Mouse (Mus musculus) Muller cell, postnatal 12 days (primary cell): ENCODE results near the gene Cinp.

ENCODE experiments used
- DNase-seq: peaks from one replicate; pipeline ENCODE4 v3.0.0-alpha.2; 2015; ENCODE audit errors: inconsistent ontology term

Cinp gene

DNA sequence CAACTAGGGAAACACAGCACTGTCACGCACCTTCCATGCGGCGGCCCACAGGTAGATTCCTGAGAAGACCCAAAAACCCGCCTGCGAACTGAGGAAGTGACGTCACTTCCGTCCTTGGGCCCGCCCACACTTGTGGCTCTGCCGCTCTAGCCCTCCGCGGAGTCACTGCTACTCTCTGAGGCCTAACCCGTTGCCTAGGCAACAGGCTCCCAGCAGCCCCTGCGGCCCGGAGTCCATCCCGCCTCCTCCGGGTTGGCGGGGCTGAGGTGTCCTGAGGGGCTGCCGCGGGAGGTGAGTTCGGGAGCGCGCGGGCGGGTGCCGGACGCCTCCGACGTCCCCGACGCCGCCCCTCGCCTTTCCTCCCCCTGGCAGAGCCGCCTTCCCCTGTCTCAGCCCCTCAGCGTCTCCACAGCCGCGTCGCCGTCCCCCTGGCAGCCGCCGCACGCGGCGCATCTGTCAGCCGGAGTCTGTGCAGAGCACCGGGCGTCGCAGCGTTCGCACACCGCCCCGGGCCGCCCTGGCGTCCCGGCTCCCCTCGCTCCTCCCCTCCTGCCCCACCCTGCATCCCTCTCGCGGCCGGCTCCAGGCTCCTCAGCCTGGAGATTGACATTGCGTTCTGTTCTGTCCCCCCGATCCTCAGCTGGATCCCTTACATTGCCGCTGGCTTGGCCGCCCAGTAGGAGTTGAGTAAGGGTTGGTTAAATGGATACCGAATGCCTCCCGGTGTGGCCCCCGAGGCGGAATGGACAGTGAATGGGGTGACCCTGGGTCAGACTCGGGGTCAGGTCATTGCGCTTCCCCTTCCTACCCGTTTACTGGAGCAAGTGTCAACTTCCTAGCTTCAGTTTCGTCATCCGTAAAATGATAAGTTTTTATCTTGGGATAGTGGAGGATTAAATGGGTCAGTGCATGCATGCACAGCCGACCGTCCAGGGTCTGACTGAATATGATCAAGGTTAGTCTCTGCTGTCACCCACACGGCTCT lies at the start of gene Cinp, which contains the start of gene Tecpr2:
Cinp (minus strand) TSS at position 110 of the 985 bp plus-strand sequence.
Tecpr2 (plus strand) TSS at position 229 of the 985 bp plus-strand sequence.
- peak; percentile 97 for DNase-seq

DNA sequence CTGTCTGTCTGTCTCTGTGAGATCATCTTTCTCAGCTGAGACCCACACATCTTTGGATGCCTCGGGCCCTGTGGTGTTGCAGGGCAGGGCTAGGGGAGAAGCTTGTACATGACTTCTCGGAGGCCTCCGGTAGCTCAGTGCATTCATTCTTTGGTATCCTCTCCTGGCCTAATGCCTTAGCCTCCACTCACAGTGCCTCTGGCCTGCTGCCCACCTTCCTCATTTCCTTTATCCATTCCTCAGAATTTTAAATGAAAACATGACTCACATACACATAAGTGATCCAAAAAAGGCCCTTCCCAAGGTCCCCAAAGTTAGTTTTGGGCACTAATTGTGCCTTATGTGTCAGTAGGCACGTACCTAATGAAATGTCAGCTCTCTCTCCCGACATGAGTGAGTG lies 48.6 kb upstream of the Cinp start:
- DNase-seq: peak; percentile 30

DNA sequence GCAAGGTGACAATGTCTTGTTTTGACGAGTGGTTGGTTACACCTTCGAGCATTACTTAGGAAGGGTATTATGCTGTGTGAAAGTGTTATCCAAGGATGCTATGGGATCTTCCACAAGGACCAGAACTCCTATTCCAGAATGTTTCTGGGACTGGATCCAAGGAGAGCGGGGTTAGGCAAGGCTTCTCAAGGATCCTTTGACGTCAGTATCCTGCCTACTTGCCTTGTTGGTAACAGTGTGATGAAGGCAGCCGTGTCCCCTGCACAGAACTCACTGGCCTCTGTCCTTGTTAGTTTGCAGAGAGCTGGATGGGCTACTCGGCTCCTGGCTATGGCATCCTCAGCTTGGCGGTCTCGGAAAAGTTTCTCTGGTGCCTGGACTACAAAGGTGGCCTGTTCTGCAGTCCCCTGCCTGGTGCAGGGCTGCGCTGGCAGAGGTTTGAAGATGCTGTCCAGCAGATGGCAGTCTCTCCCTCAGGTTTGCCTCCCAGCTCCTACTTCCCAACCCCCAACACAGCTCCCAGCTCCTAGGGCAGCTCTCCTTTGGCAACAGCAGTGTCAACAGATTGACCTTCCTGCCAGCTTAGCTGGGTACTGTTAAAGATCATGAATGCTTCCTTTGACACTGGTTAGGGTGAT lies 47.2 kb upstream of the Cinp start:
- DNase-seq: peak; percentile 75

DNA sequence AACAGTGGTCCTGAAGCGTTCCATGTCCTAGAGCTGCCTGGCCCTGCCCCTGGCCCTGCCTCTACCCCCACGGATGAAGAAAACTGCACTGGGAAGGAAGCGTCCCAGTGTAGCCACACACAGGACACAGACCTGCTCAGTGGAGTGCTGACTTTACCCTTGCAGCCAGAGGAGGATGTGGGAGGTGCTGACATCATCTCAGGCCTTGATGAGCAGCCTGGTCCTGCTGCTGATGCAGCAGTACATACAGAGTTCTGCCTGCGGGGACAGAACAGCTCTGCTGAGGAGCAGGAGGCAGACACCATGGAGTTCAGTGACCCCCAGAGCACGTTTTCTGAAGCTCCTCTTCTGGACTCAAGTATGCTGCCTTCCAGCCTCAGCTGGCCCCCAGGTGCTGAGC lies 43.9 kb upstream of the Cinp start:
- no peak for DNase-seq

DNA sequence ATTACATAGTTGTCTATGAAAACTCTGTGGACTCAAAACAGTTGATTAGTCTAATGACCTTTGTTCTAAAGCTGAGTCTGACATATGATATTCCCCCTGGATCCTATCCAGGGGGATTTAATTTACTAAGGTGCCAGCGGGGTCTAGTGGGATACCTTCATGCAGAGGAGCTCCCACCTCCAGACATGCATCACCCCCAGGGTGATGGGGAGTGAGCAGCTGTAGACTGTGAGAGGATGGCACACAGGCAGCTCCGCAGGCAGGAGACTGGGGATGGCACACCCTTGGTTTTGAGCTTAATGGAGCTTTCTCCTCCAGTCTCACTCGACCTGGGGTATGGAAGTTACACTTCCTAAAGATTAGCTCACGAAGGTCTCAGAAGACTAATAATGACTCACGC lies 32.6 kb upstream of the Cinp start:
- DNase-seq: no peak

DNA sequence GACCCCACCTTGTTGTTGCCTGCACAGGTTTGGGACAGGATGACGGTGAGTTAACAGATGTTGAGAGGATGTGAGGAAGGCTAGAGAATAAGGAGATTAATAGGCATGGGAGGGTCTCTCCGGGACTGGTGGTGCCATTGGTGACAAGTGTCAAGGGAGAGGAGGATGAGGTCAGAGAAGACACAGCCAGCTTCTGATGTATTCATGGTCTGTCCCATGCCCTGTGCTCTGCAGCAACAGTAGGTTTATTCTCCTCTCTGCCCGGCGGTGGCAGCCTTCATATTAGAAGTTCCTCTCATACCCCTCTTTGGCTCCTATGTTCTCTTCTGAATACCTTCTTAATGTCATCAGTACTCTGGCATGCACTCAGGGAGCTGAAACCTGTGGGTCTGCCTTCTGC lies 31.3 kb upstream of the Cinp start:
- no peak for DNase-seq

DNA sequence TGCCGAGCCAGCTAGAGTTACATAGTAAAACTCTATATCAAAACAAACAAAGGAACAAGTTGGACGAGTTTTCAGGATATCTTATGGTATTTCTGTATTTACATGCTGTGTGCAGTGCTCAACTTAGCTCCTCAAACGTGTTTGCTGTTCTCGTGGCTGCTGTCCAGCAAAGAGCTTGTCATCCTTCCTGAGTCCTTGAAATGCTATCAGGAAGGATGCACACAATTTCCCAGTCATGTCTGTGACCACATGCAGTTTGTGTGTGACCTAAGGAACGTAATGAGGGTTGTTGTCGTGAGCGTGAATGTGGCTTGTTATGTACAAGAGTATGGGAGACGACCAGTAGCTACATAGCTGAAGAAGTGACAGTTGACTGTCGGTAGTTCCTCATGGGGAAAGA lies 26.8 kb upstream of the Cinp start:
- DNase-seq: no peak

DNA sequence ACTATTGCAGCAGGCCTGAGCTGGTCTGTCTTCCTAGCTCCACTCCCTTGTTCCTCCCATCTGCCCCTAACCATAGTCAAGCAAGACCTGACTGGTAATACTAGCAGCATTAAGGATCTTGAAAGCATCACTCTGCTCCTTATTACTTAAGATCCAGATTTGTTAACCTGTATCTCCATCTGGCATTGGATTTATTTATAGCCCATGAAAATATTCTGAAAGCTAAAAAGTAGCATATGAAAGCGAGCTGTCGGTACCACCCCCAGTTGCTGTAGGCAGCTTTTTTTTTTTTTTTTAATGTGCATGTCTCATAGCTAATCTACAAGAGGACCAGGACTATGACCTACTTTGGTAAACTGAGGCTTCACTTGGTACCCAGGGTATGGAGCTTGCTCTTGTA lies 21.0 kb upstream of the Cinp start:
- DNase-seq: no peak

DNA sequence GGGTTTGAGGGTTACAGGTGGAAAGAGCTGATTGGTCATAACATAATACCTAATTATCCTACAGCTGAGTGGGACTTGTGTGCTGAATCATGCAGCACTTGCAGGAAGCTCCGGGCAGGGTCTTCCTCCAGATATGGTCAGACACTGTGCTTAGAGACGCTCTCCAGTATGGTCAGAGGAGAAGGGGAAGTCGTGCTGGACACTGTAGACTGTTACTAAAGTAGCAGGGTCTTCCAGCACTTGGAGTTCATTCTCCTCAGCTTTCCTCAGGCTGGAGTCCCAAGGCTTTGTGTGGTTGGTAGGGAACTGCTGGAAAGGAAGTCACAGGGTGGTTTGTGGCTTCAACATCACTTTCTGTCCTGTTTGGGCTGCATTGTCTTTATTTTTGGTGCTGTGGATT lies 18.9 kb upstream of the Cinp start:
- no peak for DNase-seq

DNA sequence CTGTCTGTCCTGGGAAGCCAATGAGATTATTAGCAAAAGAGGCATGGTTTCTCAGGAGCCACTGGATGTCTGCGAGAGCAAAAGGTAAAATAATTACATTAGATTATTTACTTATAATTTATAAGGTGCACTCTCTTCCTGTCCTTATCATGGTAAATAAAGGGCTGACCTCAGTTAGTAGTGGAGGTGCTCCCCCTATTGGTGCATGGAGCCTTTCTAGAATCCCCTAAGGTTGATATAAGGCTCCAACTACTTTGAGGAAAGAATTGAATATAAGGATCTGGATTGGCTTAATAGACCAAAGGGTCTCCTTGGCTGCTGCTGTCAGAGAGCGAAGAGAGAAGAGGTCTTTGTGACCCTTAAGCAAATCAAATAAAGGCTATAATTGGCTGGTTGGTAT lies 14.6 kb upstream of the Cinp start:
- no peak for DNase-seq

DNA sequence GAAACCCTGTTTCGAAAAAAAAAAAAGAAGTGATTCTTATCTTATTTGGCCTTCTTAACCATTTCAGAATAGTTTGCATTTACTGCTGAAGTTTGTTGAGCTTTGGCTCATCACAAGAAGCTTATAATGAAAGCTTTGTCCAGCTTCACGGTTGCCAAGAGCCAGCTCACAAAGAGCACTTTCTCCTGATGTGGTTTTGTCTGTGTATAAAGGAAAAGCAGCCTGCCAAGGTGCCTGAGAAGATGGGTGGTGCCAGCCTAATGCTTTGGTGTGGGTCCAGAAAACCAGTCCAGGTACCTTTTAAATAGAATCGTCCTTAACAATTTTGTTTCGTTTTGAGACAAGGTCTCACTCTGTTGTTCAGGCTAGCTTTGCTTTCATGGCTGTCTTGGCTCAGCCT lies 13.2 kb upstream of the Cinp start:
- DNase-seq: peak; percentile 69

DNA sequence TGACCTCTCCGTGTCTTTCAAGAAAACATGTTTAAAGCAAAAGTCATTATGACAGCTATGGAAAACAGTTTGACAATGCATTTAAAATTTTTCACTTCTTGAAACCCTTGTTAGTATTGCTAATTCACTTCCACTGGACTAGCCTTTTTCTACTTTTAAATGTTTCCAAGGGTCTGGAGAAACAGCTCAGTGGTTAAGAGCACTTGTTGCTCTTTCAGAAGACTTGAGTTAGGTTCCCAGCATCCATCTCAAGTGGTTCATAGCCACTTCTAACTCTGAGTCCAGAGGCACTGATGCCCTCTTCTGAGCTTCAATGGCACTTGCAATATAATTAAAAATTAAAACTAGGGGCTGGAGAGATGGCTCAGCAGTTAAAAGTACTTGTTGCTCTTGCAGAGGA lies 2.9 kb upstream of the Cinp start:
- DNase-seq: no peak

DNA sequence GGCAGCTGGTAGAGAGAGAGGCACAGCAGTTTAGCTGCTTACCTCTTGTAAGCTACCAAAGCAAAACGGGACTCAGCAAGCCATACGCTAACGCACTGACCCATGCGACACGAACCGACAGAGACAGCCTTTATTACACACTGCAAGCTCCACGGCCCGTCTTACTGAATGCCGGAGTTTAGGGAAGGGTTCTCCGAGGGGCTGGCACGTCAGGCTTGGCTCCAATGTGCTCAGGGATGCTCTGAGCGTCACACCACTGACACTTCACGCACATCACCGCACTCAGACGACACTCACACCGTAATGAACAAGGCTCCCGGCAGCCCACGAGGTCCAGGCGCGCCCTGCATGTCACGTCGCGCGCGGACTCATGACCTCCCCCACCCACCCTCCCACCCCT lies 339 bp downstream of the Cinp start:
- peak; percentile 52 for DNase-seq

DNA sequence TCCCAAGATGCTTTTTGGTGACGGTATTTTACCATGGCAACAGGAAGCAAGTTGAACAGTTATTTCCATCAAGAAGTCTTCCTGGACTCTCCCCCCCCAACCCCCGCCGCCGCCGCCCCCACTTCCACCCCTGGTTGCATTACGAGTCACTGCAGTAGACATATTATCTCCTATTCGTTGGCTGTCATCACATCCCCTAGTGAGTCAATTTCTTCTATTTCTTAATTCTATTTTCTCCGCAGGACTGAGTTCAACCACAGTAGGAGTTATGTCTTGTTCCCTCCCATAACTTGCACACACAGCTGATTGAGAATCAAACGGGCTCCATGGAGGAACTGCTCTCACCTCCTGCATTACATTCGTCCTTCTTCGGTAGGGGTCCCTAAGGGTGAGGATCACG lies 839 bp downstream of the Cinp start:
- DNase-seq: no peak

DNA sequence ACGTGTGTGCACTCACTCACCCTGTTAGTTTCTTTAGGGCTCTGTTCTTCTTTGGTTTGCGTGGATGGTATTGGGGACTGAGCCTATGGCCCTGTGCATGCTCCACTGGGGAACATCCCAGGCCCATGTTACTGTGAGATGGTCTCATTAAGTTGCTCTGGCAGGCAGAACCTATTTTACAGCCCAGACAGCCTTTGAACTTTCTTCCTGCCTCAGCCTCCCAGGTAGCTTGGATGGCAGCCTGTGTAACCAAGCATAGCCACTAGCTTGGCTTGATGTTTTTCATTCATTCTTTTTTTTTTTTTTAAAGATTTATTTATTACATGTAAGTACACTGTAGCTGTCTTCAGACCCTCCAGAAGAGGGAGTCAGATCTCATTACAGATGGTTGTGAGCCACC lies 3.7 kb downstream of the Cinp start:
- no peak for DNase-seq

DNA sequence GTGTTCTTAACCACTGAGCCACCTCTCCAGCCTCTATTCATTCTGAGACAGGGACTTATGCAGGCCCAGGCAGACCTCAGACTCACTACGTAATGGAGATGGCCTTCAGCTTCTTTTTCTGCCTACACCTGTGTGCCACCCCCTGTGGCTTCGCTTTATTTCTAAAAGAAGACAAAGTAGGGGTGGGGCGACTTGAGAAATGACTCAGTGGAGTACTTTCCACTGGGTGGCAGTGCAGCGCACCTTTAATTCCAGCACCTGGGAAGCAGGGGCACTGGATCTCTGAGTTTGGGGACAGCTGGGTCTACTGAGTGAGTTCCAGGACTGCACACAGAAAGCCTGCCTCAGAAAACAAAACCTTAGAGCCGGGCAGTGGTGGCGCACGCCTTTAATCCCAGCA lies 6.7 kb downstream of the Cinp start:
- no peak for DNase-seq

DNA sequence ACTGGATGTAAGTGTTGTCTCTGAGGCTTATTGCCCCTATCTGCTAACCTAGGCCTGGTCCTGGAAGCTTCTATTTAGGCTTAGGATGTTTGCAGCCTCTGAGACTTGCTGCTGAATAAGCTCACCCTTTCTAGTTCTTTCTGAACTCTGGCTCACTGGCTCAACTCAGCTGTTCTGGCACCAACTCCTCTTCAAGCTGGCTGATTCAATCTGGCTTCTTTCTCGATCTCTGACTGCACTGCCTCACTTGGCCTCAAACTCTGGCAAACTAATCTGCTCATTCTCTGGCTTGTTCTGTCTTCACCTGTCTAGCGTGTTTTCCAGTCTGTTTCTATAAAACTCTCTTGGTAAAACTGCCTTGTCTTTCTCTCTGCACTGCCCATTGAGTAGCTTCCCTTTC lies 13.6 kb downstream of the Cinp start:
- no peak for DNase-seq

DNA sequence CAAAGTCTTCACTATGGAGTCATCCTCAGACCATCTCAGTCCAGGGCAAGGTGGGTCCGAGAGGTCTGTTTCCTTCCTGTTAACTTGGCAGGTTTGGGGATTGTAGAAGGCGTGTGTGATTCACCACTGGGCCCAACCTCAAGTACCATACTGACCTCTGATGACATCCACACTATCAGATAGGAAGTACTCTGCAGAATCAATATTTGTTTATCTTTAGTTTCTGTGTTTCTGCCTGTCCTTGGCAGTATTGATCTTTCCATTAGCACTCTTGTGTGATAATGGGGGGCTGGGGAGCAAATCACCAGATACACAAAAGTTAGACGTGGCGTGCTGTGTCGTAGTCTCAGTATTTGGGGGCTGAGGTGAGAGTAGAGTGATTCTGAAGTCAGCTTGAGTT lies 17.7 kb downstream of the Cinp start:
- no peak for DNase-seq

DNA sequence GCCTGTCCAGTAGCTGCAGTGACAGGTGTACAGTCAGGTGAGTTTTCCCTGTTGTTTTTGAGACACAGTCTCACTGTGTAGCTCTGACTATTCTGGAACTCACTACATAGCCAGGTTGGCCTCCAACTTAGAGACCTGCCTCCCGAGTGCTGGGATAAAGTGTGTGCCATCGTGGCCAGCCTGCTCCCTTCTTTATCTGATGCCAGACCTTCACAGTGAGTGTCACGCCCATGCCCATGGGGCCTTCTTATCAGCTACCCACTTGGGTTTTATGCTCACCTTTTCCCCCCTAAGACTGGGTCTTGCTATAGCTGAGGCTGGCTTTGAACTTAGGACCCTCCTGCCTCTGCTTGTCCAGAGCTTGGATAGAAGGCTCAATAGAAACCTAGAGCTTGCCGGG lies 18.8 kb downstream of the Cinp start:
- DNase-seq: no peak

DNA sequence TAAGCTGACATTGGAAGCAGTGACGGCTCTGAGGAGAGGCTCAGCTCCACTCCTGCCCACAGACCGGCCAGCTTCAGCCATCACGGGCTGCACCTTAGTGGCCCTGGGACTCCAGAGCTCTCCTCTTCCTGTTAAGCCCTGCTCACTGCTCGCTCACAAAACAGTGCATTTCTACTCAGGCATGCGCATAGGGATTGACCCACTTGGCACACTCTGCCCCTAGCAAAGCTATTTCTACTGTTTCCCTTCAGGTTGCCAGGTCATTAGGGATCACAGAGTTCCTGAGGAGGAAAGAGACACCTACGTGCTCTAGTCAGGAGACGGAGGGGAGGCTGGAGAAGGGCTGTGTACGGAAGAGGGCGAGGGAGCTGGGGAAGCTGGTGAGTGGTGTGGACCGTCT lies 23.0 kb downstream of the Cinp start:
- peak; percentile 85 for DNase-seq

DNA sequence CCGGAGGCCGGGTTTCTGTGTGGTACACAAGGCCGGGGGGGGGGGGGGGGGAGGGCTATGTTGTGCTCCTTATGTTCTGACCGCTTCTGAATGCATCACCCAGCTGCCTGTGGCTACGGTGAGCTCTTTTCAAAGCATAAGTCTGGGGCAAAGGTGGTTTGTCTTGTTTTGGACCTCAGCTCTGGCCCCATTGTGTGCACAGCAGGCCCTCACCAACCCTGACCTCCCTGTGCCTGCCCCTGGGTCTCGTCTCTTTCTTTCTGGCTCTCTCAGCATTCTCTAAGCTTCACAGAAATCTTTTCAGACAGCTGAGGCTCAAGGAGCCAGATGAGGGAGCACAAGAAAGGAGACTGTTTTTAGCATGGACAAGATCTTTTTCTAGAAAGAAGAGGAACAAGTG lies 23.4 kb downstream of the Cinp start:
- no peak for DNase-seq

DNA sequence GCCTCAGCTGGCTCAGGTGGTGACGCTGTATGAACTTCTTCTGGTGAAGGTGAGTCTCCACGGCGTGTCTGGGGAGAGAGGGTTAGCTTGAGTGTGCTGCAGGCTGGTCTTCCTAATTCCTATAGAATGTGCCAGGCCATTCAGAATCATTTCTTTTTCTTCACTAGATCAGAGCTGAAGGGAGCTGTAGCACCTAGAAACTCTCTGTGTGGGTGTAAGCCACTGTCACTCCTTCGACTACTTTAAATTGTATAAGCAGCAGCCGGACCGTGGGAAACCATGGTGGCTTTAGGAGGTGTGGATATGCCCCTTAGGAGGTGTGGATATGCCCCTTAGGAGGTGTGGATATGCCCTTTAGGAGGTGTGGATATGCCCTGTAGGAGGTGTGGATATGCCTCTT lies 24.9 kb downstream of the Cinp start:
- no peak for DNase-seq

DNA sequence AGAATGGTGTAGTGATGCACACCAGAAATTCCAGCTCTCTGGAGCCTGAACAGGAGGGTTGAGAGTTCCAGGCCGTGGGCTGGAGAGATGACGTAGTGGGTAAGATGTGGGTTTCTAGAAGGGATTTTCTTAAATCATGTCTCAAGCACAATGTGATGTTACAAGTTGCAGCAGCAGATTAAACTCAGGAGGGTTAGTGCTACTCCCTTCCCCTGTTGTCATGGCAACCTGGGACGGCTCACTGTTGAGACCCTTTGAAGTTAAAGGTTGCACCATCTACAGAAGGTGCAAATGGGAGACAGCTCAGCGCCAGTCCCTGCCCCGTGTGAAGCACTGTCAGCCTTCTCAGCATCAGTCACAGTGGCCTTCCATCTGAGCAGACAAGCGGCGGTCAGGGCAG lies 27.7 kb downstream of the Cinp start:
- DNase-seq: no peak
